Mouse (Mus musculus) limb, embryonic 13.5 days (tissue): ENCODE data around the gene C530025M09Rik. TPM values are rescaled to one million over a fixed set of nuclear protein-coding genes. Genes with fewer than 3 reads are reported as not detected.

Experiments used
- ATAC-seq: fragments of 200-750 bp; cut with Nextera tagmentation; 2 replicates; pipeline ENCODE4 v1.8.0; 2017; ENCODE audit warnings: low read depth, moderate number of reproducible peaks, moderate TSS enrichment; ENCODE audit not compliant: low FRiP score
- H3K27ac ChIP-seq: fragments of 300-500 bp; sonication (generic); 2 replicates; pipeline ENCODE4 v1.5.1; 2015; ENCODE audit warnings: inconsistent platforms, mild to moderate bottlenecking, moderate library complexity
- H3K27me3 ChIP-seq: fragments of 300-500 bp; sonication (generic); 2 replicates; pipeline ENCODE4 v1.6.1; 2015; ENCODE audit warnings: mild to moderate bottlenecking, inconsistent platforms
- H3K36me3 ChIP-seq: fragments of 300-500 bp; sonication (generic); 2 replicates; pipeline ENCODE4 v1.6.1; 2015; ENCODE audit warnings: inconsistent platforms, mild to moderate bottlenecking, moderate library complexity
- H3K4me1 ChIP-seq: fragments of 300-500 bp; sonication (generic); 2 replicates; pipeline ENCODE4 v1.6.1; 2015; ENCODE audit warnings: inconsistent platforms
- H3K4me2 ChIP-seq: fragments of 300-500 bp; sonication (generic); replicated peaks from 2 replicates; pipeline ENCODE4 v1.6.1; 2015; ENCODE audit warnings: inconsistent platforms, mild to moderate bottlenecking, moderate library complexity
- H3K4me3 ChIP-seq: fragments of 300-500 bp; sonication (generic); 2 replicates; pipeline ENCODE4 v1.5.1; 2015; ENCODE audit warnings: moderate library complexity, mild to moderate bottlenecking, inconsistent platforms
- H3K9ac ChIP-seq: fragments of 300-500 bp; sonication (generic); 2 replicates; pipeline ENCODE4 v1.6.1; 2015; ENCODE audit warnings: mild to moderate bottlenecking, inconsistent platforms
- H3K9me3 ChIP-seq: fragments of 300-500 bp; sonication (generic); 2 replicates; pipeline ENCODE4 v1.6.1; 2016; ENCODE audit warnings: inconsistent platforms
- WGBS: fragments of 180-500 bp; shearing (Covaris S2); methylation state at CpG from one replicate; pipeline ENCODE4 v1.1.7; 2015; 5-methylcytosine and 5-hydroxymethylcytosine counted together
- polyA plus RNA-seq: library from polyadenylated mRNA; unstranded; fragments of >200 nt; fragmentation: Nextera tagmentation; extraction: Ambion mirVana; gene quantifications from 2 replicates; pipeline ENCODE4 v1.2.1, GENCODE M21; 2015

Gene C530025M09Rik
- polyA plus RNA-seq, result 0.41 and 0.45 TPM in 2 replicates

DNA sequence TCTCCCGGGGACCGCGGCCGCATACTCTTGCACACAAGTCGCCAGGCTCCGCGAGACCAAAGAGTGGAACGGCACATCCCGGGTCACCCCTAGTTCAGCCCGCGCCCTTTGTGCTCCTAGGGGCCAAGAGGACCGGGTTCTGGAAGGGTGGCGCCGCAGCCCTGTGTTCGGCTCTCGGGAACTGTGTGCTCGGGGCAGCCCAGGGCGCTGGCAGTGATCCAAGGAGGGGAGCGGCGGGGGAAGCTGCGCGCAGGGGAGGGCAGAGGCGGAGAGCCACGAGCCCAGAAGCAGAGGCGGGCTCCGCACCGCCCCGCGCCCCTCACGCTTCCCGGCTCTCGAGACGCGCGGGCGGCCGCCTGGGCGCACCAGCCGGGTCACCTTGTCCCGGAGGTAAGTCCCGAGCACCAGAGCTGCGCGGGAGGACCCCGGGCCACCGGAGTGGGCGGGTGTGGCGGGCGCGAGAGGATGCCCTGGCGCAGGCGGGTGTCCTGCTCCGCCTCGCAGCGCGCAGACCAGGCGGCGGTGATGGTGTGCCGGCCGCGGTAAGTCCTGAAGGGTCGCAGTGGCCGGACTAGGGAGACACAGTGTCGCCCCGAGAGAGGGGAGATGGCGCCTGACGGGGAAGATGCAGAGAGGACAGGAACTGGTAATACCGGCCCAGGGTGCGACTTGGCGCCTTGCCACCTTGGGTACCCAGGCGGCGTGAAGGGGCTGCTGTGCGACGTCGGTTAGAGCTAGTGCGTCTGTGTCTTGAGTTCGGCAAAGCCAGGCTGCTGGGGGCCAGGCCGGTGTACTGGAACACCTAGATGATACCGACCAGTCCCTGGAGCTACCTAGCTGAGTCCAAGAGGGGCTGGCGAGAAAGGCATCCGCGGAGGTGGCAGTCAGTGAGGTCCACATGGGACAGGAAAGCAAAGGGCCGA lies at the start of gene C530025M09Rik:
TSS of gene C530025M09Rik (minus strand) at position 678 of the 923 bp plus-strand sequence.
- H3K9ac ChIP-seq, result peak within 1 kb of the TSS; percentile 68
- H3K4me1 ChIP-seq, result peaks cover 17% of the 10 kb centered on the region
- H3K27ac ChIP-seq, result no peak within 1 kb of the TSS
- under 1% methylated on average over 77 of the region's 82 CpGs for WGBS
- peak; percentile 83 for ATAC-seq
- H3K4me3 ChIP-seq, result peak within 1 kb of the TSS; percentile 65
- H3K4me2 ChIP-seq, result peak within 1 kb of the TSS; percentile 89
- peaks cover 52% of the 10 kb centered on the region for H3K27me3 ChIP-seq
- no peaks in the 10 kb centered on the region for H3K9me3 ChIP-seq
- no peaks in the 10 kb centered on the region for H3K36me3 ChIP-seq

- Histone ChIP-seq H3K4me3 (no peak overlapping the region), H3K9me3 (no peaks in the 10 kb centered on the region), H3K36me3 (no peaks in the 10 kb centered on the region), H3K27ac (no peak overlapping the region), H3K4me1 (no peaks in the 10 kb centered on the region), H3K4me2 (no peak overlapping the region), H3K27me3 (no peaks in the 10 kb centered on the region), H3K9ac (no peak overlapping the region)
- WGBS, result 80% methylated on average over 2 of the region's 2 CpGs
- ATAC-seq, result no peak
Measured at GRCm38 (mm10) chr2:149877954-149878353, 46.9 kb upstream of the C530025M09Rik start.

GRCm38 (mm10) chr2:149873346-149873745 lies 42.3 kb upstream of the C530025M09Rik start:
- 86% methylated on average over 3 of the region's 3 CpGs for WGBS
- no peaks in the 10 kb centered on the region for H3K36me3 ChIP-seq
- no peaks in the 10 kb centered on the region for H3K4me1 ChIP-seq
- H3K9ac ChIP-seq, result no peak overlapping the region
- H3K4me3 ChIP-seq, result no peak overlapping the region
- ATAC-seq, result no peak
- no peak overlapping the region for H3K27ac ChIP-seq
- H3K27me3 ChIP-seq, result no peaks in the 10 kb centered on the region
- H3K9me3 ChIP-seq, result no peaks in the 10 kb centered on the region
- H3K4me2 ChIP-seq, result no peak overlapping the region

GRCm38 (mm10) chr2:149872496-149872895 lies 41.5 kb upstream of the C530025M09Rik start:
- no peak overlapping the region for H3K4me3 ChIP-seq
- no peak overlapping the region for H3K27ac ChIP-seq
- H3K4me1 ChIP-seq, result no peaks in the 10 kb centered on the region
- no peaks in the 10 kb centered on the region for H3K9me3 ChIP-seq
- H3K27me3 ChIP-seq, result no peaks in the 10 kb centered on the region
- 83% methylated on average over 4 of the region's 4 CpGs for WGBS
- H3K36me3 ChIP-seq, result no peaks in the 10 kb centered on the region
- no peak for ATAC-seq
- H3K9ac ChIP-seq, result no peak overlapping the region
- no peak overlapping the region for H3K4me2 ChIP-seq

GRCm38 (mm10) chr2:149870496-149870895 lies 39.5 kb upstream of the C530025M09Rik start:
- Histone ChIP-seq H3K4me1 (no peaks in the 10 kb centered on the region), H3K4me3 (no peak overlapping the region), H3K27me3 (no peaks in the 10 kb centered on the region), H3K27ac (no peak overlapping the region), H3K36me3 (no peaks in the 10 kb centered on the region), H3K4me2 (no peak overlapping the region), H3K9ac (no peak overlapping the region), H3K9me3 (no peaks in the 10 kb centered on the region)
- ATAC-seq, result no peak
- WGBS, result 41% methylated on average over 2 of the region's 2 CpGs

DNA sequence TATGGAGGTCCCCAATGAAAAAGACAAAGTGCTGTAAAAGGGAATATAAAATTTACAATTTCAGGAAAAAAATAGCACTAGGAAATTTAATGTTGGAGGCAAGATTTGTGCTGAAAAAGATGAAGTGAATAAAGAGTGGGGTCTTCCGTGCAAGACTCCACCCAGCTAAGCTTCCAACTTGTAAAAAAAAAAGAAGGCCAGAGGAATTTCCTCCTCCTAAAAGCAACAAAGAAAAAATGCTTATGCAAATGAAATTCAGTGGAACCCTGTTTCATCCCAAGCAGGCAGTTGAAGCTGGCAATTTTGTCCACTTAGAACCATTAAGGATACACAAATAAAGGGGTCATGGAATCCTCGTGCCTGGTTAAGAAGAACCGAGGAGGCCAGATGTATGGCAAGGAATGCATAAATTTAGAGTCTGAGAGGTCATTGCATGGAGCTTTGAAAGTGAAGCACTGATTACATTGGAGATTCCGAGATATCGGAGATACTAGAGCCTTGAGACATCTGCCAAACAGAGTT lies 35.0 kb upstream of the C530025M09Rik start:
- H3K4me2 ChIP-seq, result no peak overlapping the region
- 84% methylated on average over 5 of the region's 5 CpGs for WGBS
- no peaks in the 10 kb centered on the region for H3K9me3 ChIP-seq
- no peaks in the 10 kb centered on the region for H3K27me3 ChIP-seq
- no peaks in the 10 kb centered on the region for H3K36me3 ChIP-seq
- no peak for ATAC-seq
- no peak overlapping the region for H3K4me3 ChIP-seq
- H3K4me1 ChIP-seq, result no peaks in the 10 kb centered on the region
- H3K9ac ChIP-seq, result no peak overlapping the region
- no peak overlapping the region for H3K27ac ChIP-seq

DNA sequence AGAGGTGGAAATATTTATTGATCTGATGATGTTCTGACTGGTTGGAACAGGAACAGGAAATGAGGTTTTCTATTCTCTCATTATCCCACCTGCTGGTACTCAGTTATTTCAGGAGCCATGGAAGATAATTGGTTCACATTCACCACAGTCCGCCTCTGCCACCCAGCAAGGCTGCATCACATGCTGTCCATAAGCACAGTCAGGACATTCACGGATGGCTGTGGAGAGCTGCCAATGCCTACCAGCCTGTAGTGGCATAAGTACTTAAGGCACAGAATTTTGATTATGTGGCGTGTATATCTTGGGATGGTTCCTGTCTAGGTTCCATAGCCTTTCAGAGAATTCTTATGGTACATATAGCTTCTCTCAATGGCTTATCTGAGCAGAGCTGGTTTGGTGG lies 30.0 kb upstream of the C530025M09Rik start:
- no peak for ATAC-seq
- no peaks in the 10 kb centered on the region for H3K4me1 ChIP-seq
- H3K9me3 ChIP-seq, result no peaks in the 10 kb centered on the region
- 92% methylated on average over 3 of the region's 3 CpGs for WGBS
- no peak overlapping the region for H3K4me2 ChIP-seq
- no peak overlapping the region for H3K27ac ChIP-seq
- H3K36me3 ChIP-seq, result no peaks in the 10 kb centered on the region
- H3K9ac ChIP-seq, result no peak overlapping the region
- H3K27me3 ChIP-seq, result no peaks in the 10 kb centered on the region
- H3K4me3 ChIP-seq, result no peak overlapping the region

DNA sequence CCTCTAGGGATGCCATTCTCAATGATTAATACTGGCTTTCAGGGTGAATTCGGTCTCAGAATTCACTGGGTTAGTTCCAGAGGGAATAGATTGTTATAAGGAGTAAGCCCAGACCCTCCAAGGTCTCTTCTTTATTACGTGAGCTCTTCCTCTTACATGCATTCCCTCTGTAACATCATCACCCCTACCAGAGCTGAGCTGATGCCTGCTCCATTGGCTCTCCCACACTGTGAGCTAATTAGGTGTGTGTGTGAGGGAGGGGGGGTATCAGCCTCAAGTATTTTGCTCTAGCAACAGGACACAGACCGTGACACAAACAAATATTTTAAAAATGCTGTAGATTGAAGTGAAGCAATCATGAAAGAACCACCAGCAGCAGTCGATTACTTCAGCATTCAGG lies 17.8 kb upstream of the C530025M09Rik start:
- Histone ChIP-seq H3K4me1 (no peaks in the 10 kb centered on the region), H3K27ac (no peak overlapping the region), H3K27me3 (no peaks in the 10 kb centered on the region), H3K4me2 (no peak overlapping the region), H3K9ac (no peak overlapping the region), H3K4me3 (no peak overlapping the region), H3K36me3 (no peaks in the 10 kb centered on the region), H3K9me3 (no peaks in the 10 kb centered on the region; the same call in 1 of the 2 replicates)
- no peak for ATAC-seq
- WGBS, result 55% methylated on average over 4 of the region's 4 CpGs

DNA sequence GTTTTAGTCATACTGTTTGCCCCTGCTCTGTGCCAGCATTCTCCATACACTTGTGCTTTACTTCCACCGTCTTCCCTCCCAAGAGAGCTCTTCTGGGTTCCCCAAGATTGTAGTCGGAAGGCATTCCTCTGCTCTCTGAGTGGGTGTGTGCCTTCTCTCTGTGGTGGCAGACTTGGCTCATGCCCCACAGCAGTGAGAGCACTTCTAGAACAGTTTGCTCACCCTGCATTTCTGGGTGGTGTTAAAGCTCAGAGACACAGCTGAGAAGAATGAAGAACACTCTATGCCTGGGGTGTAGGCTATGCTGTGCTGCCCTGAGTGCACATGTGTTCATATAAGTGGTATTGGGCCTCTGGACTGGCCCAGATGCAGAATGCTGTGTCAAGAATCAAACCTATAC lies 13.6 kb upstream of the C530025M09Rik start:
- Histone ChIP-seq H3K27me3 (no peaks in the 10 kb centered on the region), H3K9me3 (no peaks in the 10 kb centered on the region), H3K4me1 (no peaks in the 10 kb centered on the region; the same call in 1 of the 2 replicates), H3K4me2 (no peak overlapping the region), H3K9ac (no peak overlapping the region), H3K36me3 (no peaks in the 10 kb centered on the region), H3K4me3 (no peak overlapping the region), H3K27ac (no peak overlapping the region)
- 79% methylated on average over 2 of the region's 2 CpGs for WGBS
- no peak for ATAC-seq

DNA sequence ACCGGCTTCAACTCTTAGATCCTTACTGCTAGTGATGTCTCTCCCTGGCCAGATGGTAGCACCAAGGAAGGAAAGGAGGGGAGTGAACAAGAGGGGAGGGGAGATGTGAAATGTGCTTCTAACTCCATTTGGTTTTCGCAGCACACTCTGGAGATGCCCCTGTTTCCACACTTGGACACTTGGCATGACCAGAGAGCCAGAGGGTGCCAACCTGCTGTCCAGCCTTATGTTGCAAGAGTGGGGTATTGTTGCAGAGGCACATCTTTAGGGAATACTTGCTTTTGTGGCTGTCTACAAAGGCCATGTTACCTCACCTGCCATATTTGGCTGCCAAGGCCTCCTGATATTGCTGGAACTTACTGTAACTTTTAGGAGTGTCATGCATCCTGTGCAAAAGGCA lies 8.7 kb upstream of the C530025M09Rik start:
- no peaks in the 10 kb centered on the region for H3K36me3 ChIP-seq
- 67% methylated on average over 2 of the region's 2 CpGs for WGBS

GRCm38 (mm10) chr2:149836471-149837135 lies 5.6 kb upstream of the C530025M09Rik start:
- H3K4me1 ChIP-seq, result peaks cover 7% of the 10 kb centered on the region
- 68% methylated on average over 2 of the region's 2 CpGs for WGBS
- H3K27me3 ChIP-seq, result peaks cover 19% of the 10 kb centered on the region
- H3K36me3 ChIP-seq, result no peaks in the 10 kb centered on the region
- H3K4me2 ChIP-seq, result no peak overlapping the region
- H3K9me3 ChIP-seq, result no peaks in the 10 kb centered on the region
- H3K27ac ChIP-seq, result no peak overlapping the region
- no peak for ATAC-seq
- no peak overlapping the region for H3K4me3 ChIP-seq
- H3K9ac ChIP-seq, result no peak overlapping the region

More for the DNA sequence above, 8.7 kb upstream of the C530025M09Rik start:
- Histone ChIP-seq H3K4me3 (no peak overlapping the region), H3K4me2 (no peak overlapping the region), H3K27me3 (no peaks in the 10 kb centered on the region), H3K9ac (no peak overlapping the region), H3K9me3 (no peaks in the 10 kb centered on the region), H3K4me1 (no peaks in the 10 kb centered on the region; the same call in 1 of the 2 replicates), H3K27ac (no peak overlapping the region)
- no peak for ATAC-seq

DNA sequence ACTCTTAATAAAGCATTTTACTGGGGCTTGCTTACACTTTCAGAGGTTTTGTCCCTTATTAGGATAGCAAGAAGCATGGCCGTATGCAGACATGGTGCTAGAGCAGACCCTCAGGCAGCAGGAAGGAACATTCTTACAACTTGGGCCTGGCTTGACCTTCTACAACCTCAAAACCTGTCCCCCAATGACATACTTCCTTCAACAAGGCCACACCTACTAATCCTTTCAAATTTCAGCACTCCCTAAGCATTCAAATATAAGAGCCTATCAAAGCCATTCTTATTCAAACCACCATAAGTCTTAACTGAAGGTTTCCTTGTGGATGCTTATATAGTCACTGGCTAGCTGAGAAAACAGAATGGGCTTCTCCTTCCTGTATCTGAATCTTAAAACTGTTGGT lies 4.1 kb upstream of the C530025M09Rik start:
- H3K4me1 ChIP-seq, result peaks cover 14% of the 10 kb centered on the region
- no peak overlapping the region for H3K4me3 ChIP-seq
- ATAC-seq, result no peak
- 83% methylated on average over 1 of the region's 1 CpGs for WGBS
- H3K27ac ChIP-seq, result no peak overlapping the region
- H3K27me3 ChIP-seq, result peaks cover 34% of the 10 kb centered on the region
- no peak overlapping the region for H3K4me2 ChIP-seq
- H3K36me3 ChIP-seq, result no peaks in the 10 kb centered on the region
- H3K9me3 ChIP-seq, result no peaks in the 10 kb centered on the region
- H3K9ac ChIP-seq, result no peak overlapping the region
